Mouse (Mus musculus): ENCODE results near the gene Trip6. TPM values are rescaled to one million over a fixed set of nuclear protein-coding genes. Genes with fewer than 3 reads are reported as not detected.

The Trip6 gene
- polyA plus RNA-seq (2017; shearing (Covaris generic)), result 1 to 10 TPM; 1.3 to 1.5 TPM

DNA sequence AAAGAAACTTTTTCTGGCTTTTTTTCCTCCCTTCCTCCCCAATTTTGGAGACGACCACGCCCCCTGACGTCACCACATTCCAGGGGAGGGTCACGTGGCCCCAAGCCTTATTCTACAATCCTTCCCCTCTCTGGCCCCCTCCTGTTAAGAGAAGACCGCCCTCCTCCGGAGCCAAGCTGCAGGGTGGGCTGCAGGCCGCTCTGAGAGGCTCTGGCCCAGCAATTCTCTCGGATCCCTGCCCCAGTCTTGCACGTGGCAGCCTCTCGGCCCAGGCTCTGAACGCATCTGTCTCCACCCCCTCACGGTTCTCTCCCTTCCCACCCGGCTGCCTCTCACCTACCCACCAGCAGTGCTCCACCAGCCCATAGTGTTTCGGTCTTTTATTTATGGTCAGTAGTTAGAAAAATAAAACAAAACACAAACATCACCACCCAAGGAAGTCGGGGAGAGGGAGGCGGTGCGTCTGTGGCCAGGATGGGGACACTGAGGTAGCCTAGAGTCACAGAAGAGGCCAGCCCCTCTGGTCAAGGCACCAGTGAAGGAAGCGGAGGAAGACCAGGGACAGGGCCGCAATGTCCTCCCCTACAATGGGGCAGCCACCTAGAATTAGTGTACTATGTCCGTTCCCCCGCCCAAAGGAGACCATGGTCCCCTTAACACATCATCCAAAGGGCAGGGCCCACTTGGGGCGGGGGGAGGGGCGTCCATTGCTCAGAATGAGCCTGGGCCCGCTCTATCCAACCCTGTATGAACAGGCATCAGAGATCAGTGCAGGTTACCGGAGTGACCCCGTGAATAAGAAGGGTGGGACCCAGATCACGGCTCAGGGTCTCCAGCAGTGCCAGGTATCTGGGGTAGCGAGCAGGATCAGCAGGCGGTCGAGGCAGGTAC lies at the start of gene Trip6:
Gene Trip6, minus strand, starts transcription at position 212 of the 891 bp plus-strand sequence.
- ATAC-seq, result no peak

DNA sequence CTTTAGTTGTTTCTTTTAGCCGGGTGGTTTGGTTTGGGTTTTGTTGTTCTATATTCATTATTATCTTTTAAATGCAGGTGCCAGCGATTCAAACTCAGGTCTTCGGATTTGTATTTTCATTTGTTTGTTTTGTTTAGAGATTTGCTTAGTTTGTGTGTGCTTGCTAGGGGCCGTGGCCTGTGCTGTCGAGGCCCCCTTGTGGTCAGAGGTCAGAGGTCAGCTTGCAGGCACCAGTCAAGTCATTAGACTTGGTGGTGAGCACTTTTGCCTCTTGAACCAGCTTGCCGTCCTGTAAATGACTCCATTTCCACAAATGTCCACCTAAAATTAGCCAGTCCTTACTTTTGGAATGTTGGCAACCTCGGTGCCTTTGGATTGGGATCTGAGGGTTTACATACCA lies 44.2 kb upstream of the Trip6 start:
- ATAC-seq, result no peak

DNA sequence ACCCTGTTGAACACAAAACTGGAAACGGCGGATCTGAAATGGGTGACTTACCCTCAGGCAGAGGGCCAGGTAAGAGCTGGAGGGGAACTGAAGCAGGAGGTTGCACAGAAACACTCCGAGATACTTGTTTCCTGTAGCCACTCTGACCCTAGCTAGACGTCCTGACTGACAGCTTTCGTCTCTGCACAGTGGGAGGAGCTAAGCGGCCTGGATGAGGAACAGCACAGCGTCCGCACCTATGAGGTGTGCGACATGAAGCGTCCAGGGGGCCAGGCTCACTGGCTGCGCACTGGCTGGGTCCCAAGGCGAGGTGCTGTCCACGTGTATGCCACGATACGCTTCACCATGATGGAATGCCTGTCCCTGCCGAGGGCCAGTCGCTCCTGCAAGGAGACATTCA lies 39.9 kb upstream of the Trip6 start:
- no peak for ATAC-seq

DNA sequence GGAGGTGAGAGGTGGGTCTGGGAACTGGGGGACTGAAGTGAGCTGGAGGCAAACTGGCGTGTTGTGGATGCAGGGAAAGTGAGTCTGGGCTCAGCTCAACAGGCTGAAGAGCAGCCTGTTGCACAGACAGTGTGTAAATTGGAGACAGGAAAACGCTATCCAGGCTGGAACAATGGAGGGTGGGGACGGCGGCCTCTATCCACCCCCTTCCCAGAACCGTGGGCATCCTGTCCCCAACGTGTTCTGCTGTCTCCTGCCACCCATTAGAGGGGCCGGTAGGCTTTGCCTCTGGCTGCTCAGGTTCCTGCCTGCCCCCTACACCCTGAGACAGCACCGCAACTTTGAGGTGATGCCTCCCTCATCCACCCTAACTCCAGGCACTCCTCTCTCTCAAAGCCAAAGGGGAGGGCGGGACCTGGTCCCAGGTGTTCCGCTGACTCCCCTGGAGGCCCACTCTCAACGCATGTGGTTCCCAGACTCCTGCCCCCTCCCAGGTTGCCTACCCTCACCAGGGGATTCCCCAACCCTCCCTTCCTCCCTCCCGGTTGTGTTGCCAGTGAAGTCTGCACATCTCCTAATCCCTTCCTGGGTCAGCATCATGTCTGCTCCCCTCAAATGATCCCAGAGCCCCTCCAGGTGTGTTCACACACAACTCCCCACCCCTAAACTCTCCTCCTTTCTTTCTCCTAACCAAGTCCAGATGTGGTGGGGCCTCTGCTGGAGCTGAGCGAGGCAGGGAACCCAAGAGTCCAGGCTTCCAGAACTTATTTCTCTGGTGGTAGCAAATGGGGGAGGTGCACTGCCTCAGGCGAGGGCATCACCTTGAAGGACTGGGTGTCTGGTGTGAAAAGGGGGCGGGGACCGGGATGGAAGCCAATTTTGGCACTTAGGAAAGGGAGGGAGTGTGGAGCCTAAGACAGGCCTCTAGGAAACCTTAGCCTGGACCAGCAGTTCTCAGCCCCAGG lies 38.1 kb upstream of the Trip6 start:
- no peak for ATAC-seq

DNA sequence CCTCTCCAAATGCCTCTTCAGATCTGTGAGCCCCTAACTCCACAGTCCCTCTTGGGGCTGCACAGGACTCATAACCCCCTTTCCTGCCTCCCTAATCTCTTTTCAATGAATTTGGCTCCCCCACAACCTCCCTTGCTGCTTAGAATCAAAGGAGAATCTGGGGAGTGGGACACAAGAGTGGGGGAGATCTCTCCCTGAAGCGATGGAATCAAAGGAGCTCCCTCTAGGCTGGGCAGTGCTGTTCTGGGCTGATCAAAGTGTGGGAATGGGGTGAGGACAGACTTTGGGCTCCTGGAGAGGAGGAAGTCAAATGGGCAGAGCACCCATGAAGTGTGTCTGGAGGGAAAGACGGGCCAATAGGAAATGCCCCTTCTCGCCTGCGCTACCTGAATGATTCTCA lies 37.2 kb upstream of the Trip6 start:
- no peak for ATAC-seq

DNA sequence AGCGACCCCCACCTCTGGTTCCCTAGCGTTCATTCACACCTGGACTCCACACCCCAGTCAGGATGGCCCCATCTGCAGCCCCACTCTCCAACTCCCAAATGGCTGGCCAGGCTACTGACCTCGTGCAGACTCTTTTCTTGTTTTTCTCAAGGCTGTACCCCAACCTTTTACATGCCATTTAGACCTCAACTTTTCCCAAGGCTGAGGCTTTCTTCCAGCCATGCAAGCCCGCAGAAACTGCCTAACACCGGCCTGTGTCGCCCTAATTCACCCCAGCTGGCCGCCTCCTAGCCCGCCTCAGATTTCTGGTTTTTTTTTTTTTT lies 36.8 kb upstream of the Trip6 start:
- no peak for ATAC-seq

DNA sequence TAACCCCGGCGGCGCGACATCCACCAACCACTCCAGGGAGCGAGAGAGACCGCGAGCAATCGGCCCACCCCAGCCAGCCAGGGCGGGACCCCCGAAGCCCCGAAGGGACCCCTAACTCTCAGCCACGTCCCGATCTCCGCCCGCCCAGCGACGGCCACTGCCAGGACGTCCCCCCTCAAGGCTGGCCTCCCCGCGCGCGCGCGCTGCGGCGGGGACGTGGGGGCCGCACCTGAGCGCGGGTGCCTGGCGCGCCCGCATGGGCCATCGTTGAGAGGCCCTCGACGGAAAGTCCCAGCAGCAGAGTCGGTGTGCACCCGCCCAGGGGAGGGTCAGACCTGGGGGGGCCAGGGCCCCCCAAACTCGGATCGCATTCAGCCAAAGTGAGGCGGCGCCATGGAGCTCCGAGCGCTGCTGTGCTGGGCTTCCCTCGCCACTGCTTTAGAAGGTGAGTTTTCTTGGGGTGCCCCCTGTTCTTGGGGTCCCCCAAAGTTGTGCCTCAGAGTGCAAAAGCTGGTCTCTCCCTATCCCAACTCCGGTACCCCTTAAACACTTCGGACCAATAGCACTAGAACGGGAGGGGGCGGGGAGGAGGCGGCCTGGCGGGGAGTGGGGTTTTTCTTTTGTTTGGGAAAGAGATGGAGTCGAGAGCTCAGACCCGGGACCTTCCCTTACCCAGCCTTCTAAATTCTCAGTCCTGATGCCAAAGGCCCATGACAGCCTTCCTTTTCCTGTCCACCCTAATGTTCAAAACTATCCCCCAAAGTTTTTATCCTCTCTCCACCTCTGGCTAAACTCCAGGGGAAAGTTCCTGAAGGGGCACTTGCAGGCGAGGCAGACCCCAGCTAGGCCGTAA lies 36.2 kb upstream of the Trip6 start:
- ATAC-seq, result no peak

DNA sequence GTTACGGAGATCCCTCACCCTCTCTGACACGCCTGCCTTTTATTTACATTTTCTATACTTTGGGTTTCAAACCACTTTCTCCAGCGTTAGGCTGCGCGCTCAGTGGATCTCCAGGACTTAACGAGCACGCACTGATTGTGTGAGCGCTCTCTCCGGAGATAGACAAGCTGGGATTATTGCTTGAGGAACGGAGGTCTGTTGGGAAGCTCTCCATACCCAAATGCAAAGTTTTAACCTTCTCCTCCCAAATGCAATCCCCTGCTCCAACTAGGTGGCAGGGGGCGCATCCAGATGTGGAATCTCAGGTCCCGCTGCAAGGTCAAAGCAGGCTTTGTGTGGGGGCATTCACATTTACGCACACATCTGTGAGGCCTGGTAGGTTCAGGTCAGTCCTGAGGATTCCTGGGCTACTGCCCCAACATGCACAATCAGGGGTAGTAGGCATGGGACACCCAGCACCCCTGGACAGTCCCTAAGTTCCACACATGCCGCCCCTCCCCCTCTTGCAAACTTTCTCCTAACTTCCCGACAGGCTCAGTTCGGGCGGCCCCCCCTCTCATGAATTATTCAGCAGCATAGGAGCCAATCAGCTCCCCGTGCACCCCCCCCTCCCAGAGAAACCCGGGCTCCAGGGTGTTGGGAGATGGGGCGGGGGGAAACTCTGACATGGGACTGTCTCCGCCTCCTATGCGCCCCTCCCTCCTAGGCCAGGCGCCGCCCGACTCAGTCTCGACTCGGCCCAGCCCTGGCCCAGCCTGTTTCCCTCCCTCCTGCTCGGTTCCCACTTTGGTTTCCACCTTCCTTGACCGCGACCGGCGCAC lies 35.4 kb upstream of the Trip6 start, which contains the start of gene Ephb4:
Gene Ephb4, plus strand, starts transcription at position 726 of the 821 bp plus-strand sequence.
- ATAC-seq, result no peak

DNA sequence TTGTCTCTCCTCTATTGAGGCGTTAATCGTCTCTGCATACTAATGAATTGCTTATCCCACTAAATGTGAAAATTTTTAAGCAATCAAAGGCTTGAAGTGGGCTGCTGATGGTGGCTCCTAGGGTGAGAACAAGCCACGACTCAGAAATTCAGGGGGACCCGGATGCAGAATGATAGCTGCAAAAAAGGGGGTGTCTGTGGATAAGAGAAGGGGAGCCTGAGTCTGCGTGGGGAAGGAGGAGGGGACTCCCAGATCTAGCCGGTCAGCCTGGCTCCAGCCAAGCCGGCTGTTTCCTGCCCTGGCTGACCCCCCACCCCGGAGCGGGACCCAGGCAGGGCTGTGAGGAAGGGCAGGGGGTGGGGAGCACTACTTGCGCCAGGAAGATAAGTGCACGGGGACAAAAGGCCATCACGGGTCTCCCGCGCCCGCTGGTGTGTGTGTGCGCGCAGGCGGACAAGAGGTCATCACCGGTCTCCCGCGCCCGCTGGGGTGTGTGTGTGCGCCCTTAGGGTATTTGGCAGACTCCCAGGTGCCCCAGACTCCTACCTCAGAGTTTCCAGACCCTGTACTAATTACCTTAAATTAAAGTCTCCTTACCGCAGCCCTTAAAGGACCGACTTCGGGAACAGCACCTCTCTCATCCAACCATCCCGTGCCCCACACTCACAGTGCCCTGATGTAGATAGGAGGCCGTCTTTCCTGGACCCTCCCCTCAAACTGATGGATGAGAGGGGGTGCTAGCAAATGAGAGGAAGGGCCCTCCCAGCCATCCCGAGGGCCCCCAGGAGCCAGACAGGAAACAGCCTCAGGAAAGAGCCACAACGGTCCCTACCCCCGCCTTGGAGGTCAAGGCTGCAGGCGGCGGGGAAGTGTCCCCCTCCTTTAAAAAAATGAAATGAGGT lies 34.5 kb upstream of the Trip6 start:
- ATAC-seq, result no peak

DNA sequence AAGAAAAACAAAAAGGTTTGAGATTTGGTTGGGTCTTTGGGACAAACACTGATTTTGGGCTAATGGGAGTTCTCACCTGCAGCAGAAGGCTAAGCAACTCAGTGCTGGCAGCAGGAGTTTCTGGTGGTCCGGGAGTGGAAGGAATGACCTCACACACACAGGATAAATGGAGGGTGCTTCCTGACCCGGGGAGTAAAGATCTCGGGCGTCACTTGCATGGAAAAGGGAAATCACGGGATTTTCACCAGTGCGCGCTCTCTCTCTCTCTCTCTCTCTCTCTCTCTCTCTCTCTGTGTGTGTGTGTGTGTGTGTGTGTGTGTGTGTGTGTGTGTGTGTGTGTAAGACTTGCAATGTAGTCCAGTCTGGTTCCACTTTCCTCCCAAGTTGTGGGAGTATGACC lies 33.7 kb upstream of the Trip6 start:
- ATAC-seq, result no peak

DNA sequence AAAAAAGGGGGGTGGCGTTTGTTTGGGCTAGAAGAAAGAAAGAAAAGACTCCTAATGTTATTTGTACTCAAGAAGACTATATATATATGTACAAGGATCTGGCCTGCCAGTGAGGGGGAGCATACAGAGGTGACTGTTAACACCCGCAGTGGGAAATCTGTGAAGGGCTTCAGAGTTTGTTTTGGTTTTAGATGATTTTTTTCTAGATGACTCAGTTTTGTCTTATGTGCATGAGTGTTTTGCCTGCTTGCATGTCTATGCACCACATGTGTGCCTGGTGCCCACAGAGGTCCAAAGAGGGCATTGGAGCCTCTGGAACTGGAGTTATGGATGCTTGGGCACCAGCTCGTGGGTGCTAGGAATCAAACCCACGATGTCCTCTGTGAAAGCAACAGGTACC lies 32.8 kb upstream of the Trip6 start:
- ATAC-seq, result no peak

DNA sequence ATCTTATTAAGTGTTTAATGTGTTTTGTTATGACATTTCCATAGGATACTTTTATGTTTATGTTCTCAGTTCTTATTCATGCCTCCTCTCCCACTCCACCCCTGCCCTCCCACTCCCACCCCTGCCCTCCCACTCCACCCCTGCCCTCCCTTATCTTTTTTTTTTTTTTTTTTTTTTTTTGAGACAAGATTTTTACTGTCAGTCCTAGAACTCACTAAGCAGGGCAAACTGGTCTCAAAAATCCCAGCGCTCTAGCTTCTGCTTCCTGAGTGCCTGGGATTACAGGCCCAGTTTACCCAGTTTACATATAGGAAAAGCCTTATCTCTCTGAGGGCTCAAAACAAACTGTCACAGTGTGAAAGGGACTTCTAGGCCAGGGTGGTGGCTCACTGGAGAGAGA lies 32.2 kb upstream of the Trip6 start:
- no peak for ATAC-seq

DNA sequence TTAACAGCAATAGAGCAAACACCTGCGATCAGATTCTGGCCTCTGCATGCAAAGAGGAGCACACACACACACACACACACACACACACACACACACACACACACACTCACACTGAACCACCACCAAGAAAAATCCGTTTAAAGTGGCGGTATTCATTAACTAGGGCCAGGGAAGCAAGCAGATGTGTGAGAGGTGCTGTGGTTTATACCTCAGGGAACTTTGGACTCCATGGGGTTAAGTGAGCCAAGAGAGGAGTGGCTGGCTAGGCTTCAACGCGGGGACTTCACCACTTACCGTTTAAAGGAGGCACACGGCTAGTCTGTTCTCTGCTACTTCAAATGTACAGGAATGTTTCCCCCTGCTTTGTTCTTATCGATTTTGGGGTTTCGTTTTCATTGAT lies 31.6 kb upstream of the Trip6 start:
- ATAC-seq, result no peak

DNA sequence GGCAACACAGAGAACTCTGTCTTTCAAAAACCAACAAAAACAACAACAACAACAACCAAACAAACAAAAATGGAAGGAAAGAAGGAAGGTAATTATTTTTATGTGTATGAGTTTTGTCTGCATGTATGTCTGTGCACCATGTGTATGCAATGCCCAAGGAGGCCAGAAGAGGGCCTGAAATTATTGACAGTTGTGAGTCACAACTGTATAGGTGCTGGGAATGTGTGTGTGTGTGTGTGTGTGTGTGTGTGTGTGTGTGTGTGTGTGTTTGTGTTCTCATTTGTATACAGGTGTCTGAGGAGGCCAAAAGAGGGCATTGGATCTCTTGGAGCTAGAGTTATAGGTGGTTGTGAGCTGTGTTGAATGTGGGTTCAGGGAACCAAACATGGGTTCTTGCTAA lies 29.7 kb upstream of the Trip6 start:
- ATAC-seq, result no peak

DNA sequence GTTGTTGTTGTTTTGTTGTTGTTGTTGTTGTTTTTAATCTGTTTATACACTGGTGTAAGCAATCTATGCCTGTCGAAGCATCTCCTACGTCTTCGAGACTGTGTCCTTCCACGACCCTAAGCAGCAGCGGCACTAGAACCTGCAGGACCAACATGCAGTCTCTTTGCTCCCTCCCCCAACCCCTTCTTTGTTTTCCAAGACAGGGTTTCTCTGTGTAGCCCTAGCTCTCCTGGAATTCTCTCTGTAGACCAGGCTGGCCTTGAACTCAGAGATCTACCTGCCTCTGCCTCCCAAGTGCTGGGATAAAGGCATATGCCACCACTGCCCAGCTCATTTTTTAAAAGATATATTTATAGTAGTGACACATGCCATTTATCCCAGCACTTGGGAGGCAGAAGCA lies 29.2 kb upstream of the Trip6 start:
- no peak for ATAC-seq

DNA sequence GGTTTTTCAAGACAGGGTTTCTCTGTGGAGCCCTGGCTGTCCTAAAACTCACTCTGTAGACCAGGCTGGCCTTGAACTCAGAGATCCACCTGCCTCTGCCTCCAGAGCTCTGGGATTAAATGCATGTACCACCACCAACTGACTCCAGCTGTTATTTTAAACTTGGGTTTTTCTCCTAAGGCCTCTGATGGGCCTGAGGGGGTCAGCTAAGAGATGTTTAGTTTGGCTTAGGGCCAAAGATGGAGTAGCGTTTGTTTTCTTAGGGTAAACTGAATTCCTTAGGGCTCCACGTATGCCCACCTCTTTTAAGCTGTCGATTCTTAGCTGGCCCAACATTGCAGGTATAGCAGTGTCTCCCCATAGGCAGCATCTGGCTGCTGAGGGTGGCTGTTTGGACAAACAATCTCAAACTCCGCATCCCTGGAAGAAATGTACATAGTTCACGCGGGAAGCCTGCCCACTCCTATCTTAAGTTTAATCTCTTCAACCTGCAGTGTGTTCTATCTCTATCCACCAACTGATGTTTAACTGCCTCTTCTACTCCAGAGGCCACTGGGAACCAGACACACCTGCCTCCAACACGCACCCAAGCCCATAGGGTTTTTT lies 28.3 kb upstream of the Trip6 start:
- ATAC-seq, result no peak

DNA sequence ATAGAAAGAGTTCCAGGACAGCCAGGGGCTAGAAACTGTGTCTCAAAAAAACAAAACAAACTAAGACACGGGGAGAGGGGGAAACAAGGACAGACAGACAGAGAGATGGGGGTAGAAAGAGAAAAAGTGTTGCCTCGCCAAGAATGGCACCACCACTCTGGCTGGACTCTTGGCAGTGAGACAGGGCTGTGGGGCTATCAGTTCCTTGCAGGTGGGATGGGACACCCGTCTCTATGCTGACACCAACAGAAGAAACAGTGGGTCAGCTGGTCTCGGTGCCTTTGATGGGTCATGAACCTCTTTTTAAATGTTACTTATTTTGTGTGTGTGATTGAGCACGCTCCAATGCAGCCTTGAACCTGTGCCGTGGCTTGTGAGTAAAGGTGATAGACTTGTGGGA lies 26.0 kb upstream of the Trip6 start:
- no peak for ATAC-seq

DNA sequence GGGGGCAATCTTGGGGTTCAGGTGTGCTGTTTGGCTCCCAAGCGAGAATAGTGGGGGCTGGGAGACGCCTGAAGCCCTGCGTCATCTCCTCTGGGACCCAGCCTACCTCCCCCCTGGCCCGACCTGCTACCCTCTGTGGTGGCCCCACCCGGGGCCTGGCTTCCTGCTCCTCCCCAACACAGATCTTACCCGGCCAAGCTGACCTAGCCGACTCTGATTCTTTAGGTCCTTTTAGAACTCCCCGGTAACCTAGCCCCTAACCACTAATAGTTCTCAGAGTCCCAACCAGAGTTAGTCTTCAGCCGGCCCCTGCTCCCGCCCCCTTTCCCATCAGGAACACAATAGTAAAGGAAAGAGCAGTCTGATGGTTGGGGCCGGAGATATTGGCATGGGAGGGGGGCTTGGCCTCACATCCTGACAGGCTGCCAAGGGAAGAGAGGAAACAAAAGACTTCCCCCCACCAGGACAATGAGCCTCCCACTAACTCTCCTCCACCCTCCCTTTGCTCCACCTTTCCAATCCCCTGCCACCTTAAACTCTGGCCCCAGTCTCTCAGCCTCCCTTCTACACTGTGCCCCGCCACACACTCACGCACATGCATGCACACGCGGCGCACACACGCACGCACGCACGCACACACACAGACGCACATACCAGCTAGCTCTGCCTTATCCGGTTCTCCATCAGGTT lies 25.2 kb upstream of the Trip6 start:
- no peak for ATAC-seq

DNA sequence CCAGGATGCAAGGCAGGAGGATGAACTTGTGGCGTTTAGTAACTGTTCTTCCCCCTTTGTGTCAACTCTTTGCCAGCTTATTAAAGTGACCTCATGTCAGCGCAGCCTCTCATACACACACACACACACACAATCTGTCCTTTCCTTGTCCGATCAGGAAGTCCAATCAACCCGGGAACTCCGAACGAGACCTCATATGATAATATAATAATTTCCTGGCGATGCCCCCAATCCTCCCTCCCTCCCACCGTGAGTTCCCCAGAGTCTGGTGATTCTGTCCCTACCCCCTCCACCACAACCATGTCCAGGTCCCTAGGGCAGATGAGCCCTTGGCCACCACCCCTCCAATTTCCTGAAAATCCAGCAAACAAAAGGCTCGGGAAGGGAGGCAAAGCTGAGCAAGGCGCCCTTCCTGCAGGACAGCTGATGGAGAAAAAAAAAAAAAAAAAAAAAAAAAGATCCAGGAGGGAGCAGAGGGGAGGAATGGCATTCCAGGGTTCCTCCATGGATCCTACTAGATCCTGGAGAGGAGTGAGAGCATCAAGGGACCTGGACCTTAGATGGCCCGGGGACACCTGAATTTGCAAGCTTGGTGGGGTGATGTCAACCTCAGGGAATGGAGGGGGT lies 24.6 kb upstream of the Trip6 start:
- no peak for ATAC-seq
